Mouse (Mus musculus): ENCODE results near the gene Btbd6. TPM values are rescaled to one million over a fixed set of nuclear protein-coding genes. Genes with fewer than 3 reads are reported as not detected.

Btbd6 gene
- polyA plus RNA-seq, 1 experiment from 2014 or later: 30.3 TPM

Other genes starting within 250 kb of the Btbd6 start
- 2.9 and 3.8 TPM in 2 replicates for gene Pld4, start 215.8 kb upstream of the Btbd6 start, polyA plus RNA-seq (2015; fragmentation: Nextera tagmentation; extraction: Ambion mirVana)
- 0.25 and 0.35 TPM in 2 replicates for gene Ahnak2, start 173.8 kb upstream of the Btbd6 start, polyA plus RNA-seq (2015; fragmentation: Nextera tagmentation; extraction: Ambion mirVana)
- 12.6 and 15.2 TPM in 2 replicates for gene Clba1, start 167.5 kb upstream of the Btbd6 start, polyA plus RNA-seq (2015; fragmentation: Nextera tagmentation; extraction: Ambion mirVana)
- gene Cdca4, start 147.1 kb upstream of the Btbd6 start, polyA plus RNA-seq (2015; fragmentation: Nextera tagmentation; extraction: Ambion mirVana): 123 and 134 TPM in 2 replicates
- not detected in 2 replicates for gene Gpr132, start 108.3 kb upstream of the Btbd6 start, polyA plus RNA-seq (2015; fragmentation: Nextera tagmentation; extraction: Ambion mirVana)
- 4.1 TPM in 2 replicates for gene Jag2, start 46.7 kb upstream of the Btbd6 start, polyA plus RNA-seq (2015; fragmentation: Nextera tagmentation; extraction: Ambion mirVana)
- gene Nudt14, start 34.4 kb upstream of the Btbd6 start, polyA plus RNA-seq (2015; fragmentation: Nextera tagmentation; extraction: Ambion mirVana): 57.1 and 61.2 TPM in 2 replicates
- gene Brf1, start 24.2 kb downstream of the Btbd6 start, polyA plus RNA-seq (2015; fragmentation: Nextera tagmentation; extraction: Ambion mirVana): 62.5 and 68.8 TPM in 2 replicates
- gene Pacs2, start 38.0 kb downstream of the Btbd6 start, polyA plus RNA-seq (2015; fragmentation: Nextera tagmentation; extraction: Ambion mirVana): 17.4 and 20.9 TPM in 2 replicates
- gene Tex22, start 98.0 kb downstream of the Btbd6 start, polyA plus RNA-seq (2015; fragmentation: Nextera tagmentation; extraction: Ambion mirVana): not detected in 2 replicates
- gene Mta1, start 121.8 kb downstream of the Btbd6 start, polyA plus RNA-seq (2015; fragmentation: Nextera tagmentation; extraction: Ambion mirVana): 19.5 and 20.2 TPM in 2 replicates
- gene Crip2, start 163.8 kb downstream of the Btbd6 start, polyA plus RNA-seq (2015; fragmentation: Nextera tagmentation; extraction: Ambion mirVana): 314 and 328 TPM in 2 replicates
- gene Crip1, start 169.8 kb downstream of the Btbd6 start, polyA plus RNA-seq (2015; fragmentation: Nextera tagmentation; extraction: Ambion mirVana): 35.9 and 40.0 TPM in 2 replicates
- gene Tedc1, start 179.9 kb downstream of the Btbd6 start, polyA plus RNA-seq (2015; fragmentation: Nextera tagmentation; extraction: Ambion mirVana): 32.2 and 41.2 TPM in 2 replicates
- gene Tmem121, start 209.4 kb downstream of the Btbd6 start, polyA plus RNA-seq (2015; fragmentation: Nextera tagmentation; extraction: Ambion mirVana): 23.9 and 27.8 TPM in 2 replicates

Data from forebrain, embryonic 13.5 days (tissue).